Mouse (Mus musculus): ENCODE measurements around the gene 2900092C05Rik. TPM values are rescaled to one million over a fixed set of nuclear protein-coding genes. Genes with fewer than 3 reads are reported as not detected.

The 2900092C05Rik gene
- total and polyA plus RNA-seq, 3 experiments = not detected

DNA sequence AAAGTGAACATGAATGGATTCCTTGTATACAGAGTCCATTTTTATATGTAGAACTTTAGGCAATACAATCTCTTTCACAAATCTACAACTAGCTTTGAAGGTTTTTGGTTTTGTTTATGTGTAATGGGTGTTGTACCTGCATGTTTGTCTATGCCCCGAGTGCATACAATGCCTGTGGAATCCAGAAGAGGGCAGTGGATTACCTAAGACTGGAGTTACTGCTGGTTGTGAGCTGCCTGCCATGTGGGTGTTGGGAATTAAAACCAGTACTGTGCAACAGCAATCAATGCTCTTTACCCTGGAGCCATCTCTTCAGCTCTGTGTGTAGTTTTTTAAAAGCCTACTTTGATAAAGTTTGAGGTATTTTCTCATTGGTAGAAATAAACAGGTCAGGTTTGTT lies 26.4 kb upstream of the 2900092C05Rik start:
- Histone ChIP-seq H3K27me3 (replicated peaks) (no peaks in the 10 kb centered on the region), H3K36me3 (replicated peaks in 1 of 2; ENCODE audit: control insufficient read depth in 1 of 2, insufficient read depth in 1 of 2, low read length in 1 of 2) (peaks cover 40 to 74% of the 10 kb centered on the region in 2 experiments), H3K9ac (ENCODE audit: insufficient read depth, low read depth) (no peak overlapping the region), H3K79me2 (replicated peaks; ENCODE audit: control insufficient read depth, extremely low read depth, insufficient read depth, poor library complexity, severe bottlenecking) (no peaks in the 10 kb centered on the region), H3K4me1 (ENCODE audit: control insufficient read depth in 1 of 2, insufficient read depth in 2 of 2) (no peaks in the 10 kb centered on the region), H3K9me3 (replicated peaks; ENCODE audit: low read length) (peaks cover 5% of the 10 kb centered on the region), H3K27ac (ENCODE audit: insufficient read depth, low read depth) (no peak overlapping the region), H3K4me2 (ENCODE audit: insufficient read depth, low read depth, poor library complexity, severe bottlenecking) (no peak overlapping the region), H3K4me3 (replicated peaks in 1 of 3; ENCODE audit: low read depth in 2 of 3, low read length in 2 of 3, poor library complexity in 1 of 3) (no peak overlapping the region)
- TF ChIP-seq CTCF (conservative IDR thresholded peaks at IDR 0.05 in 1 of 2, IDR thresholded peaks at IDR 0.05 in 1 of 2; ENCODE audit: low read depth in 2 of 2, low read length in 2 of 2) = peak in 1 of 2 experiments; percentile 37; a peak in 2 of 4 replicates
- TF ChIP-seq RAD21 (IDR thresholded peaks at IDR 0.05; ENCODE audit: low read depth, low read length) = peak; percentile 21
- no peak for TF ChIP-seq NRF1 (IDR thresholded peaks at IDR 0.05; ENCODE audit: low read depth, low read length)
- in situ Hi-C loops (cut with MboI; ENCODE audit: low pct_ligation_motif_present, low pct_unique_long_range_greater_than_20kb, low sequenced_read_pairs) (loop anchor here (25.0 kb wide), 1 partner anchor 526 kb away; the partner anchor contains the start of gene Zbtb45), dilution Hi-C loops (cut with MboI; ENCODE audit: extremely low pct_ligation_motif_present, extremely low pct_unique_long_range_greater_than_20kb, low sequenced_read_pairs) (no loop called here)
- DNase-seq (ENCODE audit: extremely low read depth) = peak; percentile 10

- in situ Hi-C loops (cut with MboI; ENCODE audit: low pct_ligation_motif_present, low pct_unique_long_range_greater_than_20kb, low sequenced_read_pairs) (loop anchor here (25.0 kb wide), 1 partner anchor 526 kb away; the partner anchor contains the start of gene Zbtb45), dilution Hi-C loops (cut with MboI; ENCODE audit: extremely low pct_ligation_motif_present, extremely low pct_unique_long_range_greater_than_20kb, low sequenced_read_pairs) (no loop called here)
- Histone ChIP-seq H3K27me3 (replicated peaks) (no peaks in the 10 kb centered on the region), H3K4me2 (ENCODE audit: insufficient read depth, low read depth, poor library complexity, severe bottlenecking) (no peak overlapping the region), H3K9ac (ENCODE audit: insufficient read depth, low read depth) (no peak overlapping the region), H3K9me3 (replicated peaks; ENCODE audit: low read length) (peaks cover 9% of the 10 kb centered on the region), H3K4me3 (replicated peaks in 1 of 3; ENCODE audit: low read depth in 2 of 3, low read length in 2 of 3, poor library complexity in 1 of 3) (no peak overlapping the region), H3K4me1 (ENCODE audit: control insufficient read depth in 1 of 2, insufficient read depth in 2 of 2) (no peaks in the 10 kb centered on the region), H3K79me2 (replicated peaks; ENCODE audit: control insufficient read depth, extremely low read depth, insufficient read depth, poor library complexity, severe bottlenecking) (no peaks in the 10 kb centered on the region), H3K27ac (ENCODE audit: insufficient read depth, low read depth) (no peak overlapping the region), H3K36me3 (replicated peaks in 1 of 2; ENCODE audit: control insufficient read depth in 1 of 2, insufficient read depth in 1 of 2, low read length in 1 of 2) (peaks cover 37 to 72% of the 10 kb centered on the region in 2 experiments)
- no peak for TF ChIP-seq NRF1 (IDR thresholded peaks at IDR 0.05; ENCODE audit: low read depth, low read length)
- no peak for TF ChIP-seq ZKSCAN1 (IDR thresholded peaks at IDR 0.05; ENCODE audit: borderline replicate concordance, low read depth, low read length)
- no peak for TF ChIP-seq RCOR1 (conservative IDR thresholded peaks at IDR 0.05; ENCODE audit: low read depth, low read length)
- TF ChIP-seq MAFK (IDR thresholded peaks at IDR 0.05; ENCODE audit: insufficient replicate concordance, low read length) = no peak
- DNase-seq (ENCODE audit: extremely low read depth) = no peak
Observed at GRCm38 (mm10) chr7:12486691-12487090, 25.6 kb upstream of the 2900092C05Rik start.

GRCm38 (mm10) chr7:12510913-12511312 lies 1.4 kb upstream of the 2900092C05Rik start:
- TF ChIP-seq NELFE (IDR thresholded peaks at IDR 0.05; ENCODE audit: low read depth, low read length) = no peak
- no peak for TF ChIP-seq POLR2AphosphoS2 (IDR thresholded peaks at IDR 0.05; ENCODE audit: low read depth, low read length)
- TF ChIP-seq EP300 (IDR thresholded peaks at IDR 0.05; ENCODE audit: low read length) = no peak
- no peak for TF ChIP-seq TBP (conservative IDR thresholded peaks at IDR 0.05; ENCODE audit: low read depth, low read length)
- no peak for TF ChIP-seq MAX (IDR thresholded peaks at IDR 0.05; ENCODE audit: low read length)
- TF ChIP-seq NRF1 (IDR thresholded peaks at IDR 0.05; ENCODE audit: low read depth, low read length) = no peak
- TF ChIP-seq USF2 (conservative IDR thresholded peaks at IDR 0.05; ENCODE audit: low read depth, low read length) = no peak
- no peak for TF ChIP-seq CHD2 (IDR thresholded peaks at IDR 0.05; ENCODE audit: low read length)
- no peak for TF ChIP-seq CTCF (conservative IDR thresholded peaks at IDR 0.05 in 1 of 2, IDR thresholded peaks at IDR 0.05 in 1 of 2; ENCODE audit: low read depth in 2 of 2, low read length in 2 of 2)
- TF ChIP-seq ELF1 (IDR thresholded peaks at IDR 0.05; ENCODE audit: low read depth, low read length) = no peak
- TF ChIP-seq TCF12 (IDR thresholded peaks at IDR 0.05; ENCODE audit: low read depth, low read length) = no peak
- no peak for TF ChIP-seq ETS1 (conservative IDR thresholded peaks at IDR 0.05; ENCODE audit: low read depth, low read length)
- no peak for TF ChIP-seq GABPA (IDR thresholded peaks at IDR 0.05; ENCODE audit: insufficient replicate concordance, low read depth, low read length)
- TF ChIP-seq ZNF384 (IDR thresholded peaks at IDR 0.05; ENCODE audit: low read depth, low read length) = no peak
- TF ChIP-seq ZMIZ1 (IDR thresholded peaks at IDR 0.05; ENCODE audit: low read depth, low read length) = no peak
- no peak for TF ChIP-seq MXI1 (IDR thresholded peaks at IDR 0.05; ENCODE audit: low read depth, low read length)
- no peak for TF ChIP-seq RCOR1 (conservative IDR thresholded peaks at IDR 0.05; ENCODE audit: low read depth, low read length)
- TF ChIP-seq KAT2A (IDR thresholded peaks at IDR 0.05; ENCODE audit: insufficient replicate concordance, low read length) = no peak
- no peak for TF ChIP-seq JUN (IDR thresholded peaks at IDR 0.05; ENCODE audit: insufficient read depth, low read depth, low read length)
- no peaks in the 10 kb centered on the region for H3K9me3 ChIP-seq (replicated peaks; ENCODE audit: low read length)
- no peak overlapping the region for H3K4me2 ChIP-seq (ENCODE audit: insufficient read depth, low read depth, poor library complexity, severe bottlenecking)
- no peak overlapping the region for H3K27ac ChIP-seq (ENCODE audit: insufficient read depth, low read depth)
- no peak overlapping the region for H3K4me3 ChIP-seq (replicated peaks in 1 of 3; ENCODE audit: low read depth in 2 of 3, low read length in 2 of 3, poor library complexity in 1 of 3)
- in situ Hi-C loops (cut with MboI; ENCODE audit: low pct_ligation_motif_present, low pct_unique_long_range_greater_than_20kb, low sequenced_read_pairs) (no loop called here), dilution Hi-C loops (cut with MboI; ENCODE audit: extremely low pct_ligation_motif_present, extremely low pct_unique_long_range_greater_than_20kb, low sequenced_read_pairs) (no loop called here)
- H3K4me1 ChIP-seq (ENCODE audit: control insufficient read depth in 1 of 2, insufficient read depth in 2 of 2) = no peaks in the 10 kb centered on the region
- no peak for DNase-seq (ENCODE audit: extremely low read depth)
- no peaks in the 10 kb centered on the region for H3K36me3 ChIP-seq (replicated peaks in 1 of 2; ENCODE audit: control insufficient read depth in 1 of 2, insufficient read depth in 1 of 2, low read length in 1 of 2)
- H3K79me2 ChIP-seq (replicated peaks; ENCODE audit: control insufficient read depth, extremely low read depth, insufficient read depth, poor library complexity, severe bottlenecking) = no peaks in the 10 kb centered on the region
- peaks cover 30% of the 10 kb centered on the region for H3K27me3 ChIP-seq (replicated peaks)
- no peak overlapping the region for H3K9ac ChIP-seq (ENCODE audit: insufficient read depth, low read depth)

All from CH12.LX (cell line).